Mouse (Mus musculus) lung, postnatal 0 days (tissue): Measurements from ENCODE around the gene Adamts17. TPM values are rescaled to one million over a fixed set of nuclear protein-coding genes. Genes with fewer than 3 reads are reported as not detected.
A peak's percentile ranks its signal among the peaks of the same experiment; 100 is the strongest.

Source experiments
- ATAC-seq: fragments of 200-750 bp; cut with Nextera tagmentation; 2 replicates; pipeline ENCODE4 v1.8.0; 2017; ENCODE audit warnings: moderate library complexity
- DNase-seq: peaks from one replicate; pipeline ENCODE4 v3.0.0-alpha.2; 2016; ENCODE audit warnings: low spot score
- H3K27ac ChIP-seq: fragments of 300-500 bp; sonication (generic); 2 replicates; pipeline ENCODE4 v1.5.1; 2014; ENCODE audit warnings: antibody characterized with exemption, mild to moderate bottlenecking, low read length, mixed read lengths
- H3K27me3 ChIP-seq: fragments of 300-500 bp; sonication (generic); replicated peaks from 2 replicates; pipeline ENCODE4 v1.6.1; 2014; ENCODE audit warnings: low read length, mixed read lengths; ENCODE audit not compliant: insufficient read depth
- H3K36me3 ChIP-seq: fragments of 300-500 bp; sonication (generic); 2 replicates; pipeline ENCODE4 v1.6.1; 2014; ENCODE audit warnings: low read length, mixed read lengths; ENCODE audit not compliant: insufficient read depth
- H3K4me1 ChIP-seq: fragments of 300-500 bp; sonication (generic); 2 replicates; pipeline ENCODE4 v1.6.1; 2014; ENCODE audit warnings: antibody characterized with exemption, low read depth, low read length, mixed read lengths; ENCODE audit not compliant: insufficient read depth
- H3K4me2 ChIP-seq: fragments of 300-500 bp; sonication (generic); replicated peaks from 2 replicates; pipeline ENCODE4 v1.6.1; 2014; ENCODE audit warnings: low read depth, mild to moderate bottlenecking, low read length, moderate library complexity, mixed read lengths
- H3K4me3 ChIP-seq: fragments of 300-500 bp; sonication (generic); 2 replicates; pipeline ENCODE4 v1.5.1; 2014; ENCODE audit warnings: low read depth, low read length
- H3K9ac ChIP-seq: fragments of 300-500 bp; sonication (generic); replicated peaks from 2 replicates; pipeline ENCODE4 v1.6.1; 2014; ENCODE audit warnings: low read depth, mild to moderate bottlenecking
- H3K9me3 ChIP-seq: fragments of 300-500 bp; sonication (generic); 2 replicates; pipeline ENCODE4 v1.6.1; 2016; ENCODE audit warnings: low read length, mixed read lengths
- CTCF ChIP-seq: IDR thresholded peaks from 2 replicates; pipeline ENCODE4 v1.5.1; 2016; ENCODE audit warnings: antibody characterized with exemption, mild to moderate bottlenecking
- EP300 ChIP-seq: IDR thresholded peaks from 2 replicates; pipeline ENCODE4 v1.6.1; 2016; ENCODE audit warnings: antibody characterized with exemption, mild to moderate bottlenecking, control low read depth
- WGBS: fragments of 180-500 bp; shearing (Covaris S2); extraction: QIAGEN DNeasy Blood & Tissue Kit; methylation state at CpG from one replicate; pipeline ENCODE4 v1.1.7; 2014; 5-methylcytosine and 5-hydroxymethylcytosine counted together
- polyA plus RNA-seq: library from polyadenylated mRNA; unstranded; fragments of >200 nt; fragmentation: Nextera tagmentation; extraction: Ambion mirVana; gene quantifications from 2 replicates; pipeline ENCODE4 v1.2.1, GENCODE M21; 2015

The Adamts17 gene
- polyA plus RNA-seq, 1 experiment from 2014 or later, result 14.5 TPM

DNA sequence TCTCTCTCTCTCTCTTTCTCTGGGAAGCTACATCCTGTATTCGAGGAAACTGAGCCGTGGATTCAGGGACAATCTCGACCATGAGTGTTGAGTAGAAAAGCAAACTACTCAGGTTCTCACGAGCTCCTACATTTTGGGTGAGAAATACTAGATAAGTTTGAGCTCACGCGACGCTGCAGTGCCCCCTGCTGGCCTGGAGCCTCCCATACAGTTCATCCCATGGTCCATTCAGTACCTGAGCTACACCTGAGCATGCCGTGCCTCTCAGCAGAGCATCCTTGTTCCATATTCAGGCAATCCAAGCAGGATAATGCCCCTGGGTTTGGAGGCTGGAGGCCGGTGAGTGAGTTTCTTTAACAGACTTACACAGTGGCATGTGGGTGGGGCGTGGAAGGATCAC, 359.9 kb downstream of the Adamts17 start:
- 14% methylated on average over 10 of the region's 10 CpGs for WGBS
- ATAC-seq, result peak; percentile 30; the same call in 1 of the 2 replicates
- no peak overlapping the region for H3K4me3 ChIP-seq

More for the DNA sequence above, 359.9 kb downstream of the Adamts17 start:
- Histone ChIP-seq H3K36me3 (no peaks in the 10 kb centered on the region), H3K4me2 (no peak overlapping the region), H3K9me3 (no peaks in the 10 kb centered on the region), H3K27ac (no peak overlapping the region), H3K9ac (no peak overlapping the region), H3K27me3 (no peaks in the 10 kb centered on the region), H3K4me1 (no peaks in the 10 kb centered on the region)
- TF ChIP-seq CTCF (peak; percentile 91), EP300 (no peak)
- peak; percentile 74 for DNase-seq

Other genes starting within 250 kb of the Adamts17 start
- 6.1 and 6.5 TPM in 2 replicates for gene Asb7, start 150.1 kb upstream of the Adamts17 start, polyA plus RNA-seq
- 7.0 and 8.7 TPM in 2 replicates for gene Lins1, start 149.8 kb upstream of the Adamts17 start, polyA plus RNA-seq
- gene Cers3, start 96.2 kb upstream of the Adamts17 start, polyA plus RNA-seq, result 5.7 and 7.1 TPM in 2 replicates